Mouse (Mus musculus): Measurements from ENCODE around the gene Lbhd2. TPM values are rescaled to one million over a fixed set of nuclear protein-coding genes. Genes with fewer than 3 reads are reported as not detected.

Gene Lbhd2
- 0.73 and 0.99 TPM in 2 replicates for polyA plus RNA-seq (2012; rRNA removed)

DNA sequence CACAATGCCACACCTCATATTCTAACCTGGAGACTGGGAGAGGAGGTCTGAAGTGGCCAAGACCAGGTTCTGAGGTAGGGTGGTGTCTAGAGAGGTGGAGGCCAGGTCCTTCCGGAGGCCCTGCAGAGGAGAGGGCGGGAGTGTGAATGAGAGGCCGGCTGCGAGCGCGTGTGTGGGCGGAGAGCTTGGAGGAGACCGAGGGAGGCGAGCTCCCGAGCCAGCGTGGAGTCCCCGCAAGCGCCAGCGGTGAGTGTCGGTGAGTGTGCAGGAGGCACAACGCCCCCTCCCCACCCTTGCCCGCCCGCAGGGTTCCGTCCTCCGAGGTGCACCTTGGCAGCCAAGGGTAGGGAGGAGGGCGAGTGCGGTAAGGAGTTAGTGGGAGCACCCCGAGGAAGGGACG, at the start of gene Lbhd2:
Gene Lbhd2 (plus strand): TSS at position 188 of the 400 bp plus-strand sequence.

DNA sequence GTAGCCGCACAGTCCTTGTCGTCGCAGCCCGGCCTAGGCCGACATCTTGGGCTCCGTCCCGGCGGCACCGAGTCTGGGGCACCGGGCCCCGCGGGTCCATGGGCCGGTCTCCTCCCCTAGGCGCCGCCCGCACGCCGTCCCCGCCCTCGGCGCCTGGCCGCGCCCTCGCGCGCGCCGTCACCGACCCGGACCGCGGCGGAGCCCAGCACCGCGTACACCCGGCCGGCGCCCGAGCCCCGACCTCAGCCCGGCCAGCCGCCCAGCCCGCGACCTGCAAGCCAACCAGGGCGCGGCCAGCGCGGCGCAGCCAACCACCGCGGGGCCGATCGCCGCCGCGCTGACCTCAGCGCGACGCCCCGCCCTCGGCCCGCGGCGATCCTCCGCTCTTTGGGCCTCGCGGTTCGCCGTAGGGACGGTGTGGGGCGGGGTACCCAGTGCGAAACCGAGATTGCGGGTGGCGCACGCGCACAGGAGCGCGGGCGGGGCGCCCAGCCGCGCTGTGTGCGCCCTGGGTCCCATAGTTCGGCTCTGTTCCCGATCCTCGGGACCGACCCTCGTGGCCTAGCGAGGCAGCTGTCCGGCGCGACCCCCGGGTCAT, 29.1 kb upstream of the Lbhd2 start, which contains the start of gene Cdc42bpb:
Gene Cdc42bpb (minus strand): TSS at position 343 of the 598 bp plus-strand sequence.

DNA sequence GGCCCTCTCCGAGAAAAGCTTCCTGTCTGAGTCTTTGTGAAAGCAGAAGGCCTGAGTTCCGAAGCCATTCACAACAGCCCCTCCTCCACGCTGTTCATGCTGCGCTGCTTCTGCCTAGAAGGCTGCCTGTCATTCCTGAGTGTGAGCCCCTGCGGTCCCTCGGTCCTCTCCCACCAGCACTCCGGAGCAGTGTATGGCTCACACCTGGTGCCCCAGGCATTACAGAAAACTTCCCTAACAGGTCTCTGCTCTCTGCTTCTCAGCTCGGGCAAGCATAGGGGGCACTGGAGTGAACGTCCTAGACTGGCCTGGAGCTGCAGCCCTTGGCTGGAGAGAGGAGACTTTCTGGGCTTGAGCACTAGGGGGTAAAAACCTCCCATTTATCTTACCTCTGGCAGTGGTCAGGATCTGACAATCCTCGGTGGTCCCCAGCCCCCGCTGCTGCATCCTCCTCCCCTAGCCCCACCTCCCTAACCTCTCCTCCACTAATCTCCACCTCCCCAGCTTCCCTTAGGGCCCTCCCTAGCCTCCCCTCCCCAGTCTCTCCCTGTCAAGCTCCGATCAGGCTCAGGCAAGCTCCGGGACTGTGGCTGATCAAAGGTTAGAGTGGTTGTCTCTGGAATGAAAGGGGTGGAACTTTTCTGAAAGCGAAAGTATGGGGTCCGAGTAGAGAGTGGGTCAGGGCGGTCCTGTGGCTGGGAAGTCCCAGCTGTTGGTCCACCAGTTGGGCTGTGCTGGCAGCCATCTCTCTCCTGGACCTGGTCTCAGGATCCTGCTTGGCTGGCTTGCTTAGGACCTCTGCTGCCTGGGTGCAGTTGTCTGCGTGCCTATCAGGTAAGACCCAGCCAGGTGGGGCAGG, 10.5 kb downstream of the Lbhd2 start, which contains the start of gene Exoc3l4:
Gene Exoc3l4 (plus strand): TSS at position 97 of the 859 bp plus-strand sequence.

DNA sequence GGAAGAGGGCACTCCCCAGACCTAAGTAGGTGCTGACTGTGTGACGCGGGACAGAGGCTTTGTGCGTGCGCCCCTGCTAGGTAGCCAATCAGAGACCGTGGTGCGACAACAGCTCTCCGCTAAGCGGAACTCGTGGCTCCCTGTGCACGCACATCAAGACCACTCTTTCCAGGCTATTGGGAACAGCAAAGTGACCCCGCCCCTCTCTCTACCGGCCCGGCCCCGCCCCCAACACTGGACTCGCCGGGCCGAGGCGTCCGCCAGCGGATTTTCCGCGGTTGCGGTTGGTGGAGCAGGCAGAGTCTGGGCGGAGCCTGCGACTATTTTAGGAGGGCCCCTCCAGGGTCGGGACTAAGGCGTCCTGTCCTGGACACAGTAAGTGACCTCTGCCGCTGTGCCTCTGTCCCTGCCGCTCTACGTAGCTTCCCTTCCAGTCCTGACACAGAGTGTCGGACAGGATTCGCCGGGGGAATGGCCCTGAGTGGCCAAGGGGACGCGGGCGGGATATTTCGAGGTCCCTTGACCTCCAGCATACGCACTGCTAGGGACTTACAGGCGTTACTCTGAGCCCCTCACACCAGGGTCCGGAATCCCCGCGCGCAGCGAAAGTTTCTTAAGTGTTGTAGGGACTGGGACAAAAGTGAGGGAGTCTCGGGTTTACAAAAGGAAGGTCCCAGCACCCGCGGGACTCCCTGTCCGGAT, 35.9 kb downstream of the Lbhd2 start, which contains the start of gene Tnfaip2:
Gene Tnfaip2 (plus strand): TSS at position 161 of the 702 bp plus-strand sequence.

Other genes with a start within 250 kb of the Lbhd2 start
- gene Traf3, start 240.4 kb upstream of the Lbhd2 start, polyA plus RNA-seq (2012; rRNA removed), result 22.4 and 23.1 TPM in 2 replicates
- gene 4930595D18Rik, start 222.3 kb upstream of the Lbhd2 start, polyA plus RNA-seq (2012; rRNA removed), result not detected in 2 replicates
- gene Amn, start 135.7 kb upstream of the Lbhd2 start, polyA plus RNA-seq (2012; rRNA removed), result 2.4 and 3.2 TPM in 2 replicates
- 408 and 436 TPM in 2 replicates for gene Cdc42bpb, start 29.1 kb upstream of the Lbhd2 start, polyA plus RNA-seq (2012; rRNA removed)
- 38.1 and 39.5 TPM in 2 replicates for gene Exoc3l4, start 10.2 kb downstream of the Lbhd2 start, polyA plus RNA-seq (2012; rRNA removed)
- 31.6 and 33.1 TPM in 2 replicates for gene Tnfaip2, start 35.7 kb downstream of the Lbhd2 start, polyA plus RNA-seq (2012; rRNA removed)
- 17.8 and 26.1 TPM in 2 replicates for gene Gm266, start 79.0 kb downstream of the Lbhd2 start, polyA plus RNA-seq (2012; rRNA removed)
- 68.4 and 144 TPM in 2 replicates for gene Eif5, start 131.2 kb downstream of the Lbhd2 start, polyA plus RNA-seq (2012; rRNA removed)
- 37.1 and 48.7 TPM in 2 replicates for gene Mark3, start 167.7 kb downstream of the Lbhd2 start, polyA plus RNA-seq (2012; rRNA removed)